Mouse (Mus musculus) c-Kit-positive CD71-negative TER-119-negative erythroid progenitor cells, embryonic 14.5 days (primary cell): Measurements from ENCODE around the gene Exosc2.
A peak's percentile ranks its signal among the peaks of the same experiment; 100 is the strongest.

Experiments
- DNase-seq: peaks from one replicate; pipeline ENCODE4 v3.0.0-alpha.2; 2013; ENCODE audit warnings: low read depth

Gene Exosc2

GRCm38 (mm10) chr2:31670551-31671035 is at the start of gene Exosc2:
Exosc2 (plus strand) TSS chr2:31670715.
- peak; percentile 95 for DNase-seq

- no peak for DNase-seq
These were observed 37.0 kb upstream of the Exosc2 start for GRCm38 (mm10) chr2:31633531-31633930.

GRCm38 (mm10) chr2:31635281-31636137 is 35.0 kb upstream of the Exosc2 start:
- no peak for DNase-seq

- DNase-seq, result no peak
These were observed 34.3 kb upstream of the Exosc2 start for GRCm38 (mm10) chr2:31636138-31636741.

- no peak for DNase-seq
These were observed 33.8 kb upstream of the Exosc2 start for GRCm38 (mm10) chr2:31636742-31637141.

GRCm38 (mm10) chr2:31637311-31637710 is 33.2 kb upstream of the Exosc2 start:
- no peak for DNase-seq

- no peak for DNase-seq
These were observed 32.7 kb upstream of the Exosc2 start for GRCm38 (mm10) chr2:31637807-31638206.

GRCm38 (mm10) chr2:31638581-31639465 is 31.7 kb upstream of the Exosc2 start:
- no peak for DNase-seq

GRCm38 (mm10) chr2:31639466-31639760 is 31.1 kb upstream of the Exosc2 start:
- no peak for DNase-seq

GRCm38 (mm10) chr2:31639901-31640608 is 30.5 kb upstream of the Exosc2 start, which contains the start of gene Prdm12:
Prdm12 (plus strand) TSS chr2:31640037.
- DNase-seq, result no peak

GRCm38 (mm10) chr2:31640609-31641507 is 29.7 kb upstream of the Exosc2 start:
- no peak for DNase-seq

- no peak for DNase-seq
These were observed 29.0 kb upstream of the Exosc2 start for GRCm38 (mm10) chr2:31641508-31641830.

- DNase-seq, result no peak
These were observed 28.6 kb upstream of the Exosc2 start for GRCm38 (mm10) chr2:31641929-31642328.

- DNase-seq, result no peak
These were observed 16.3 kb upstream of the Exosc2 start for GRCm38 (mm10) chr2:31653971-31654853.

GRCm38 (mm10) chr2:31654854-31655559 is 15.5 kb upstream of the Exosc2 start:
- no peak for DNase-seq

- no peak for DNase-seq
These were observed 14.1 kb upstream of the Exosc2 start for GRCm38 (mm10) chr2:31656374-31656773.

- DNase-seq, result no peak
These were observed 7.3 kb upstream of the Exosc2 start for GRCm38 (mm10) chr2:31662939-31663803.

- DNase-seq, result no peak
These were observed 6.7 kb upstream of the Exosc2 start for GRCm38 (mm10) chr2:31663804-31664180.
